Mouse (Mus musculus) heart, embryonic 11.5 days (tissue): Measurements from ENCODE around the gene Ism1. TPM values are rescaled to one million over a fixed set of nuclear protein-coding genes. Genes with fewer than 3 reads are reported as not detected.

Experiments
- ATAC-seq: fragments of 200-750 bp; cut with Nextera tagmentation; replicated peaks from 2 replicates; pipeline ENCODE4 v1.8.0; 2017; ENCODE audit warnings: moderate library complexity; ENCODE audit not compliant: insufficient number of reproducible peaks, low FRiP score, low TSS enrichment
- H3K27ac ChIP-seq: fragments of 300-500 bp; sonication (generic); 2 replicates; pipeline ENCODE4 v1.5.1; 2014; ENCODE audit warnings: mild to moderate bottlenecking, low read depth, low read length
- H3K27me3 ChIP-seq: fragments of 300-500 bp; sonication (generic); 2 replicates; pipeline ENCODE4 v1.6.1; 2014; ENCODE audit warnings: mild to moderate bottlenecking, low read length, mixed read lengths; ENCODE audit not compliant: control insufficient read depth, insufficient read depth
- H3K36me3 ChIP-seq: fragments of 300-500 bp; sonication (generic); 2 replicates; pipeline ENCODE4 v1.6.1; 2014; ENCODE audit warnings: mild to moderate bottlenecking, low read length, moderate library complexity, mixed read lengths; ENCODE audit not compliant: control insufficient read depth, insufficient read depth
- H3K4me1 ChIP-seq: fragments of 300-500 bp; sonication (generic); 2 replicates; pipeline ENCODE4 v1.6.1; 2014; ENCODE audit warnings: low read length; ENCODE audit not compliant: control insufficient read depth, insufficient read depth
- H3K4me2 ChIP-seq: fragments of 300-500 bp; sonication (generic); 2 replicates; pipeline ENCODE4 v1.6.1; 2014; ENCODE audit warnings: mild to moderate bottlenecking, moderate library complexity
- H3K4me3 ChIP-seq: fragments of 300-500 bp; sonication (generic); 2 replicates; pipeline ENCODE4 v1.5.1; 2014; ENCODE audit warnings: low read depth, low read length
- H3K9ac ChIP-seq: fragments of 300-500 bp; sonication (generic); 2 replicates; pipeline ENCODE4 v1.6.1; 2014; ENCODE audit warnings: mild to moderate bottlenecking, low read depth, low read length, moderate library complexity
- H3K9me3 ChIP-seq: fragments of 300-500 bp; sonication (generic); replicated peaks from 2 replicates; pipeline ENCODE4 v1.6.1; 2016; ENCODE audit warnings: low read length; ENCODE audit not compliant: control insufficient read depth
- WGBS: fragments of 180-500 bp; shearing (Covaris S2); extraction: QIAGEN DNeasy Blood & Tissue Kit; methylation state at CpG from one replicate; pipeline ENCODE4 v1.1.7; 2014; ENCODE audit not compliant: insufficient replicate concordance; 5-methylcytosine and 5-hydroxymethylcytosine counted together
- polyA plus RNA-seq: library from polyadenylated mRNA; unstranded; fragments of >200 nt; fragmentation: Nextera tagmentation; extraction: Ambion mirVana; gene quantifications from 2 replicates; pipeline ENCODE4 v1.2.1, GENCODE M21; 2014

Ism1 gene
- polyA plus RNA-seq, 1 experiment from 2014 or later = 1.1 TPM

DNA sequence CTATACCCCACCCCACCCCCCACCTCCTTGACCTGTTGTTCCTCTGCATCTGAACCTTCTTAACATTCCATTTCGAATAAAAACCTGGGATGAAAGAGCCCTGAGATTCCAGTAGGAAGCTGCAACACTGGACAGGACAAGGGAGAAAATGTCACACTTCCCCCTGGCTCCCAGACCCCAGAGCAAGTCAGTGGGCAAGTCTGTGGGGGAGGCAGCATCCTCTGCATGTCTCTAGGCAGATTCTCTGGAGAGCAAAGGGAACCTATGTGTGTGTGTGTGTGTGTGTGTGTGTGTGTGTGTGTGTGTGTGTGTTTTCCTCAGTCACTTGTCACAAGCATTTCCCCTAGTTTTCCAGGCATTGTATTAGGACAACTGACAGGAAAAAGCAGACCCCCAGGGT, 98.7 kb downstream of the Ism1 start:
- Histone ChIP-seq H3K27me3 (no peaks in the 10 kb centered on the region), H3K4me3 (no peak overlapping the region), H3K4me1 (no peaks in the 10 kb centered on the region), H3K9ac (no peak overlapping the region), H3K9me3 (no peaks in the 10 kb centered on the region), H3K27ac (no peak overlapping the region), H3K36me3 (no peaks in the 10 kb centered on the region), H3K4me2 (no peak overlapping the region)
- 11% methylated on average over 1 of the region's 1 CpGs for WGBS
- no peak for ATAC-seq

DNA sequence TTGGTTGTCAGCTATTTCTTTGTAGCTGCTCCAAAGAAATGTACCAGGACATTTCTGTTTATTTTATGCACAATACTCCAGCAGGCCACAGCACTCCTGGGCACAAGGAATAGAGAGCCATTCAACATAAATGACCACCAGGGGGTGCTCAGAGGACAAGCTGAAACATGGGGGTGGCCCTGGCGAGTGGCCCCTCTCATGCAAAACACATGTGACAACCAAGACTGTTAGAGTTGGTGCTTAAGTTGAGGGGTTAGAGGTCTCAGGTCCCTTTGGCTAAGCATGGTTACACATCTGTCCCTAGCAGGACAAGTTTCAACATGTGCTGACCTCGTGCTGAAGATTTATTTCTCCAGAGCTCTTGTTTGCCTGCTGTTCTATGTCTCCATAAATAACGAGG, 100.3 kb downstream of the Ism1 start:
- H3K27me3 ChIP-seq = no peaks in the 10 kb centered on the region
- H3K4me1 ChIP-seq = no peaks in the 10 kb centered on the region
- no peaks in the 10 kb centered on the region for H3K36me3 ChIP-seq
- no peak overlapping the region for H3K4me3 ChIP-seq
- no peaks in the 10 kb centered on the region for H3K9me3 ChIP-seq
- ATAC-seq = no peak
- H3K27ac ChIP-seq = no peak overlapping the region
- no peak overlapping the region for H3K4me2 ChIP-seq
- 54% methylated on average over 3 of the region's 3 CpGs for WGBS
- H3K9ac ChIP-seq = no peak overlapping the region

DNA sequence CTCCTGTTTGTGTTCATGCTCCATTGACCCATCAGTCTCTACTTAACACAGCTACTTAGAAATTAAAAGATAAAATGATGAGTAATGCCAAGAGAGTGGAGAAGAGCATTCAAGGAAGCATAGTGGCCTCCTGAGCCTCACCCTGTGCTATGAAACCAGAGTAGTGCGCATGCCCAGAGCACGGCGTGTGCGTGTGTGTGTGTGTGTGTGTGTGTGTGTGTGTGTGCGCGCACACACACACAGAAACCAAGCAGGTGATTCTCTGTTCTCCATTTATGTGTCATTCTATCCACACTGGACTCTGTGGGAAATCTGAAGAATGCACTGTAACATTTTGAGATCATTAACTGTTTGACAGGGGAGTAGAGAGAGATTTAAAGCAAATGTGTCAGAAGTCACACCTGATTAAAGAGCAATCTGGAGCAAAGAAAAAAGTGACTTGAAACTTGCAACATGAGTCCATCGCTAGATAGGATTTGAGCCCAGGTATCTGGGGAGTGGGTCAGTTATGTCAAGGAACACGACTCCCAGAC, 105.4 kb downstream of the Ism1 start:
- Histone ChIP-seq H3K9ac (no peak overlapping the region), H3K36me3 (no peaks in the 10 kb centered on the region), H3K27me3 (no peaks in the 10 kb centered on the region), H3K4me2 (no peak overlapping the region), H3K4me3 (no peak overlapping the region), H3K27ac (no peak overlapping the region), H3K9me3 (no peaks in the 10 kb centered on the region), H3K4me1 (no peaks in the 10 kb centered on the region)
- ATAC-seq = no peak
- WGBS = 78% methylated on average over 8 of the region's 8 CpGs

DNA sequence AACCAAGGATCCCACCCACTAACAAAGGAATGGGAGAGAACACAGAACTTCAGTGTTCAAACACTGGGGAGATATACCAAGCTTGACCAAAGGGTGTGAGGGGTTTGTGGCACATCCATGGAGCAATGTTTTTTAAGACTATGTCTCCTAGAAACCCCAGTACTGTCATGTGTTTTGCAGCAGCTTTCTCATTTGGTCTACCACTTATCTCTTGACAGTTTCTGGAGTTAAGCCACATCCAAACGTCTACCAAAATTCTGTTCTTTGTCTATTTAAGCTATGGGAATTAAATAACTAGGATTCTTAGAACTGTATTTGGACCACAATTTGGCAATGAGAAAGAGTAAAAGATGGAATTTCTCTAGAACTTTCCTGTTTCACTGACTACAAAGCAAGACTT, 106.5 kb downstream of the Ism1 start:
- no peaks in the 10 kb centered on the region for H3K9me3 ChIP-seq
- no peak overlapping the region for H3K9ac ChIP-seq
- H3K36me3 ChIP-seq = no peaks in the 10 kb centered on the region
- H3K27me3 ChIP-seq = no peaks in the 10 kb centered on the region
- ATAC-seq = no peak
- no peak overlapping the region for H3K27ac ChIP-seq
- H3K4me2 ChIP-seq = no peak overlapping the region
- H3K4me1 ChIP-seq = no peaks in the 10 kb centered on the region
- H3K4me3 ChIP-seq = no peak overlapping the region
- 38% methylated on average over 1 of the region's 1 CpGs for WGBS

DNA sequence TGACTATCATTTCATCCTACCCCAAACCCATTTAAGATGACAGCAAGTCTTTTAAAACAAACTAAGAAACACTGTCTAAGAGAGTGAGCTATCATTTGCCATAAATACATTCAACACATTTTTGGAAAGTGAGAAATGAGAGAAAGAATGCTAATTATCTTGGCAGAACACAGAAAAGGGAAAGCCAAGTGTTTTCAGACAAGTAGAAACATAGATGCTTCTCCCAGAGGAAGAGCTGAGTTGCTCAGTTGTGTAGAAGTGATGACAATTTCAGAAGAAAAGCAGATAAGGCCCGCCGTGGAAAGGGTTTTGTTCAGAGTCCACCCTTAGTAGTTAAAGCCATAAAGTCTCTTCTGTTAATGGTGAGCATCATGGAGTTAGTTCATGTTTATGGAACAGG, 107.0 kb downstream of the Ism1 start:
- no peak for ATAC-seq
- no peaks in the 10 kb centered on the region for H3K9me3 ChIP-seq
- H3K27me3 ChIP-seq = no peaks in the 10 kb centered on the region
- H3K9ac ChIP-seq = no peak overlapping the region
- H3K27ac ChIP-seq = no peak overlapping the region
- no peak overlapping the region for H3K4me2 ChIP-seq
- 15% methylated on average over 2 of the region's 2 CpGs for WGBS
- H3K4me1 ChIP-seq = no peaks in the 10 kb centered on the region
- no peaks in the 10 kb centered on the region for H3K36me3 ChIP-seq
- no peak overlapping the region for H3K4me3 ChIP-seq

DNA sequence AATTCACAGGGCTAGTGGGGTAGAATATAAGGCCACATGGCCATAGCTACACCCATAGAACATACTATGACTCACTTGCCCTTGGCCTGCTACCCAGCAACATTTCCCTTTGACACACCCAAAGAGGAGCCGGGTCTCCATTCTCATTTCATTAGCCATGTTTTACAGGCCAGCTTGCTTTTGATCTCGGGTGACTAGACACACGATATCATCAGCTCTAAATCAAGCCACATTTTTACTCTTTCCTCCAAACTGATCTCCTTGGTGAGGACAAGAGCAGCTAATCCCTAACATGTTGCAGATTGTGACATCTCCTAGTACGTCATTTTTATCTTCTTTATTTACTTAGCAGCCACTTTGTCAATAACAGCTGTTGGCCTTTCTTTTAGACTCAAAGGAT, 110.7 kb downstream of the Ism1 start:
- WGBS = 63% methylated on average over 4 of the region's 4 CpGs
- Histone ChIP-seq H3K27me3 (no peaks in the 10 kb centered on the region), H3K9ac (no peak overlapping the region), H3K9me3 (no peaks in the 10 kb centered on the region), H3K36me3 (no peaks in the 10 kb centered on the region), H3K4me1 (no peaks in the 10 kb centered on the region), H3K27ac (no peak overlapping the region), H3K4me3 (no peak overlapping the region), H3K4me2 (no peak overlapping the region)
- ATAC-seq = no peak

DNA sequence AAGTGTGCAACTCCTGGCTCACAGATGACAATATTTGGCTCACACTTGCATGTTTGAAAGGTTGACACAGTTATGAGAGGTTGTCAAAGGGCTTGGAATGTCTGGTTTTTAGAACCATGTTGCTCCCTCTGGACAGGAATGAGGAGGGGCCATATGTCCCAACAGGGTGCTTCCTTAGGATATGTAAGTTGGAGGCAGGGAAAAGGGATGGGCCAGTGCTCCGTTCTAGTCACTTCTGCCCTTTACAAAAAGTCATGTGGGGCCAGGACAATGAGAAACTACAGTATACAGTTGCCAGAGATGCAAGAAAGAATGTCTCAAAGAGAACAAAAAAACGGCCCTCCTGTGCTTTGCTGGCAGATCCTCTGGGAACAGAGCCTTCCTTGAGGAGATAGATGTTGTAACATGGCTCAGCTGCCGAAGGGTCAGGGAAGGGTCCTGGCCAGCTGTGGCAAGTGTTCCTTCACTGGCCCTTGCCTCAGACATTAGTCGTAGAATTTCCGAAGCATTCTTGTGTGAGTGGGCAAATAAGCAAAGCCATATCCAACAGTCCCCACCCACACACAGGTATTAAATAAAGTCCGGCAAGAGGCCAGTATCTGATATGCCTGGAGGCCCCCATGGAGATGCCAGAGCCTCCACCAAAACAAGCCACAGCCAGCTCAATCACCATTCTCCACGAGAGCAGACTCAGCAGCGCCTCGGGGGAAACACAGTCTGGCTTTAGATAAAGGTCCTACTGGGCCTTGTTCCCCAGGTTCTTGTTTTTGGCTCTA, 114.6 kb downstream of the Ism1 start:
- Histone ChIP-seq H3K4me3 (no peak overlapping the region), H3K9ac (no peak overlapping the region), H3K4me2 (no peak overlapping the region), H3K36me3 (no peaks in the 10 kb centered on the region), H3K27ac (no peak overlapping the region), H3K4me1 (no peaks in the 10 kb centered on the region), H3K27me3 (no peaks in the 10 kb centered on the region), H3K9me3 (no peaks in the 10 kb centered on the region)
- 68% methylated on average over 9 of the region's 9 CpGs for WGBS
- no peak for ATAC-seq

DNA sequence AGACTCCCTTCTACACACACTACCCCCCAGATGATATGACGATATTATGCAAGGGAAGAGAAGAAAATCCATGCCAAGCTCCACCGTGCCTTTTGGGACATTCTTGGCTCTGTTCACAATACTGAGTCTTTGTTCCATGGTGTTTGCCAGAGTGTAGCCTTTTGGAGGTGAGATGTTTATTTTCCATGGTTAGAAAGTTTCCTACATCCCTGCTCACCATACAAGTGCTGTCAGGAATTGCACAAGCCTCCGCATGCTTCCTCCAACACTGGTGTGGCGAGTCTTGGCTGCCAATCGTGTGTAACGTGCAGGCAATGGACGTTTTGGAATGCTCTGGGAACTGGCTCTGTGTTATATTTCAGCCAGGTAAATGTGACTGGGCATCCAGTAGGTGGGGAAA, 126.1 kb downstream of the Ism1 start:
- Histone ChIP-seq H3K36me3 (no peaks in the 10 kb centered on the region), H3K4me2 (no peak overlapping the region), H3K9ac (no peak overlapping the region), H3K4me3 (no peak overlapping the region), H3K4me1 (no peaks in the 10 kb centered on the region), H3K9me3 (no peaks in the 10 kb centered on the region), H3K27me3 (no peaks in the 10 kb centered on the region), H3K27ac (no peak overlapping the region)
- WGBS = 78% methylated on average over 7 of the region's 7 CpGs
- ATAC-seq = no peak

DNA sequence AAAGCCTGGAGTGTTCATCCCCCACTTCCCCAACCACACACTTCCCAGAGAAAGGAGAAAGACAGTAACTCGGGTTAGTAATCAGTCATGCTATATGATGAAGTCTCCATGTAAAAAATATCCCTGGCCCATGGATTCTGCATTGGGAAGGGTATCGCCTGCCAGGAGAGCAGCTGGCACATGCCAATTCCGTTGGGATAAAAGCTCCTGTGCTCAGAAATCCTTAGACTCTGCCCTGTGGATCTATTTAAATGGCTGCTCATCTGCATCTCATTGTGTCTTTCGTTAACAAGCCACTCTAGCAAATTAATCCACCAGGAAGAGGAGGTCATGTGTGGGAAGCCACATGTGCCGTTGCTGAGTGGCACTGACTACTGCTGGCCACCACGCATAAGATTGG, 129.9 kb downstream of the Ism1 start:
- Histone ChIP-seq H3K9me3 (no peaks in the 10 kb centered on the region), H3K4me1 (no peaks in the 10 kb centered on the region), H3K27me3 (no peaks in the 10 kb centered on the region), H3K4me2 (no peak overlapping the region), H3K4me3 (no peak overlapping the region), H3K36me3 (no peaks in the 10 kb centered on the region), H3K9ac (no peak overlapping the region), H3K27ac (no peak overlapping the region)
- ATAC-seq = no peak
- WGBS = 85% methylated on average over 6 of the region's 6 CpGs
